Mouse (Mus musculus) R1 (cell line): ENCODE measurements around the gene Sh2b3.
A peak's percentile ranks its signal among the peaks of the same experiment; 100 is the strongest.

ENCODE experiments used
- DNase-seq: peaks from one replicate; pipeline ENCODE4 v3.0.0-alpha.2; 2018; ENCODE audit warnings: low read depth, low spot score

Sh2b3 gene

DNA sequence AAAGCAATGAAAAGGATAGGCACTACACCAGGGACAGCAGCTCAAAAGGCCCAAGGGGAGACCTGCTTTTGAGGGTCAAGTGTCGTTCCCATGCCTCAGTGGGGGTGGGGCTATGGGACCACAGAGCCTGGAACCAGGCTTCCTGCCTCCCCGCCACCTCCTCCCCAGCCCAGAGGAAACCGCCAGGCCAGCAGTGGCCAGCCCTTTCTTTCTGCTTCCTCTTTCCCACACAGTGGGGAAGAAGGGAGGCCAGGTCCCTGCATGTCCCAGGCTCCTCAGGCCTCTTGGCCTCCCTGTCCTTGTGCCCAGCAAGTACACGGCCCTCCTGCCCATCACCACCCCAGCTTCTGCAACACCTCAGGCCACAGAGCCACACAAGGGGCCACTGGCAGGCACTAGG lies 13.3 kb downstream of the Sh2b3 start:
- DNase-seq = no peak

DNA sequence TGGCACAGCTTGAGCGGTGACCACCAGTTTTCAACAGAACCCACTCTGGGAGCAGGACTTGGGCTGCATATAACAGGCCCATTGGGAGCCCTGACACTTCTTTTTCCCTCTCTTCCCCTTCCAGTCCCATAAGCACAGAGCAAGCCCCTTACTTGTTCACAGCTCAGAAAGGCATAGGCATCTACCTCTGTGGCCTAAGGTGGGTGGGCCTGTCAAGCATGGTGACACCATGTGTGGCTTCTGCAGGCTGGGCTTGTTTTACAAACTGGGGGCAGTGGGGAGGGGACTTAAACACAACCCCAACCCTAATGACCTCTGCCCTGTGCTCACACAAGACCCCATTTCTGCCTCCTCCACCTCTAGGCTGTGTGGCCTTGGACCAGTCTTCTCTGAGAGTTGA lies 13.8 kb downstream of the Sh2b3 start:
- no peak for DNase-seq

DNA sequence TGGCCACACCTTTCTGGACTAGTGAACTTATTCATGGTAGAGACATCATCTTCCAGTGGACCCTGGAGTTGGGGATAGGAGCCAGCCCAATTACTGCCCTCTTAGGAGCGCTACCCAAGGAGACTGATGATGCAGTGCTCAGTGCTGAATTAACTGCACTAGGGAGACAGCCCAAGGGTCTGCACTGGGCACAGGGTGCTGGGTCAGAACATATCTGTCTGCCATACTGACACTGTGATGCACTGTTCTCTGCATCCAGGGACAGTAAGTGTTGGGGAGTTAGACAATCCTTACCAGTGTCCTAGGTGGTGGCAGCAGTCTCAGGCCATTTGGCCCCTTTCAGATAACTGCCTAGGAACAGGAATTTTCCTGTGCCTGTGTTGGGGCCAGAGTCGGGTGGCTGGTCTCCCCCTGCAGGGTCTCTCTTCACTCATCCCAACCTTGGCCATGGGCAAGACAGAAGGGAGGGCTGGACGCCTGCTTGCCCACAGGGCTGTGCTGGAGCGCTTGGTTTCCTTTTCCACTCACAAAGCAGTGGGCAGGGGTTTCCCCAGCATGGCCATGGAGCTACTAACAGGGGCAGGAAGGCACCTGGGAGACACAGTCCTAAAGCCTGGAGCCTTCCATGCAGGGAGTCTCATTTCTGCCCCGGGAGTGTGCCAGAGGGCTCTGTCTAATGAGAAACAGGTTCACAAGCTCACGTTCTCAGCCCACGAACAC lies 14.5 kb downstream of the Sh2b3 start:
- no peak for DNase-seq

DNA sequence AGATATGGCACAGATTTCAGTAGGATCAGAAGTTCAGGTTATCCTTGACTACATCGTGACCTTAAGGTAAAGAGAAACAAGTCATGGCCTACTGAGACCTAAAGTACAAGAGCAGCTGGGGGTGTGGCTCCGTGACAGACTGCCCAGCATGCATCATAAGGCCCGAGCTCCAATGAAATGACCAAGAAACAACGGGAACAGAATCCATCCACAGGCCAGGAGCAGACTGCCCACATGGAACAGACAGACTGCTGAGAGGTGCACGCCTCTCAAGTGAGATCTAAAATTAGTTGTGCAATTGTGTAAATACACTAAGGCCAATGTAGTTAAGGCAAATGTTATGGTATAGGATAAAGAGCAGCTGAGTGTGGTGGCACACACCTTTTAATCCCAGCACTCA lies 15.9 kb downstream of the Sh2b3 start:
- DNase-seq = no peak

DNA sequence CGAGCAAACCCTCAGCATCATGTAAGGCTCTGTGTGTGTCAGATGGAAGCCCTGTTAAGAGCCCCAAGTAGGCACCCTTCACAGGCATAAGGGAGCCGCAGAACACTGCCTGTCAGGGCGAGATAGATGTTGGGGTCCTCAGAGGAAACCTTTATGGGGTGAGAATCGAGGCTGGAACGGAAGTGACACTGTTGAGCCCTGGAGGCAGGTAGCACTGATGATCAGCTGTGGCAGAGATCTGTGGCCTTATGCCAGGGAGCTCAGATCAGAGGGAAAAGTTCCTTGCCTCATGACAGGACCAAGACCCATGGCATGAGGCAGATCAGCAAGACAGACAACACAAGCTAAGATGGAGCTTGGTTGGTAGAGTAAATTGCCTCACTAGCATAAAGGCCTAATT lies 16.3 kb downstream of the Sh2b3 start:
- no peak for DNase-seq

DNA sequence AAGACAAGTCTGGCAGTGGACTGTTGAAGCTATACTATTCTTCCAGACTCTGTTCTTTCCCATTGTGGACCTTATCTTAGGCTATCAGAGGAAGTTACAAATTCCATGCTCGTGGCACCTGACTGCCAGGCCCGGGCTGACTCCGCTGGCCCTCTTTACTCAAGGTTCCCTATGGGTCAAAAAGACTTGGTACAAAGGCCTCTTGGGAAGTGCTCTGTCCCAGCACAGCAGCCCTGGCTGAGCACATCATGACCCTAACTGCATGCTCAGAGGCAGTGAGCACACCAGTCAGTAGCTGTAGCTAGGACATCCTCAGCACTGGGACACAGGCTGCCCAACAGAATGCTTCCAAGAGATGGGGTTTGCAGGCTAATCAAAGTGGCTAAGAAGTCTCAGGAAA lies 16.8 kb downstream of the Sh2b3 start:
- no peak for DNase-seq

DNA sequence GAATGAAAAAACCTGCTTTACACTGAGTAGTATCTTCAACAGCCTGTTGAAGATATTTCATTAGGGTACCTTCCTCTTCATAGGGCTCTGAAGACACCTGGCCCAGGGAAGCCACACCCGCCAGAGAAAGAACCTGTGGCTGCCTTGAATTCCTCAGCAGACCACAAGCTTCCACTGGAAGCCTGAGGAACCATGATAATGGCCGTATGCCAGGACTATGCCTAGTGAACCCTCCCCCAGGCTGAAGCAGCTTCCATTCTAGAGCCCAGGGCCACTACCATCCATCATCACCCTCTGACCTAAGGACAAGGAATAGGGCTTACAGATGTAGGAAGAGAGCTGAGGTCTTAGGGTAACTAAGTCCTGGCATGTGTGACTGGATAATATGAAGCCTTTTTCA lies 17.3 kb downstream of the Sh2b3 start:
- no peak for DNase-seq

DNA sequence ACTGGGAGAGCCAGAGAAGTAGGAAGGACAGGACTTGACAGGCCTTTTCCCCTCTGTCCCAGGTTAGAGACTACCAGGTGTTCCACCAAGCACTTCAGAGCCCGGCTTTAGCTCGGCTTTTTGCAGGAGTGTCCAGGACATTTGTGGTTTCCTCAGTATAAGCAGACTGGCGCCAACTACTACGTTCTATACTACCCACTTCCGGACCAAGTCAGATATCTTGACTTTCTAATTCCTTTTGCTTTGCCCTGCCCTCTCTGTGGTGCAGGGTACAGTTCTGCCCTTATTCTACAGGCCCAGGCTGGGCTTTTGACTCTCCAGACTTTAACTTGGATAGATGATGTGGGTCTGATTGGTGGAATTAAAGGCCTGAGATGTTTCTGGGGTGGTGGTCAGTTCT lies 17.9 kb downstream of the Sh2b3 start:
- no peak for DNase-seq

DNA sequence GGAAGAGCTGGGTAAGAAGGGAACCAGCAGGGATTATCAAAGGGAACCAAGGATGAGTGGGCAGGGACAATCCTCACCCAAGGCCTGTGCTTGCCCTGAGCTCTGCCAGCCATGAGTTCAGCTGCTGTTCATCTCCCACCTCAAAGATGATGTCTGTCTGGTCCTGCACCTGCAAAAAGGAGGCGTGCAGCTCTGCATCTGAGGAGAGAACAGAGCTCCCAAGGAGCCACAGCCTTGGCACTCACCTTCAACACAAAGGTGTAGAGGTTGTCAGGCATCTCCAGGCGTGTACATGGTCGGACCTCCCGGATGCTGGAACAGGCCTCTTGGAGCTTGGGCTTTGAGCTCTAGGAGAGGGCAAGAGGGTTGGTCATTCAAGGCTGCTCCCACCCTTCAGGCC lies 18.6 kb downstream of the Sh2b3 start:
- DNase-seq = no peak

DNA sequence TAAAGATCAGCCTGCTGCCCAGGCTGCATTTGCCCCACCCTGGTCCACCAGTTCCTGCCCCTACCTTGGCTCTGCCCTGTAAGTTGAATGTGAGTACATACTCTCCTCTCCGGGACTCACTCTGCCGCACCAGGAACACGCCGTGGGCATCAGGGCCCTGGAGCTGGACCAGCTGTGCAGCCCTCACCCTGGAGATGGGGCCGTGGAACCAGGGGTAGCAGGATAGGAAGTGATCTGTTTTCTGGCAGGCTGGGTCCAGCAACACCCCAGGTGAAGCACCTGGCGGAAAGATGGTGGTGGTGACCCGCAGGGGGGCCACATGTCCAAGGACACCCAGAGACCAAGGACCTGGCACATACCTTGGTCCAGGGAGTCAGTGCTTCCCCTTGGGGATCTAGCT lies 19.0 kb downstream of the Sh2b3 start:
- no peak for DNase-seq

DNA sequence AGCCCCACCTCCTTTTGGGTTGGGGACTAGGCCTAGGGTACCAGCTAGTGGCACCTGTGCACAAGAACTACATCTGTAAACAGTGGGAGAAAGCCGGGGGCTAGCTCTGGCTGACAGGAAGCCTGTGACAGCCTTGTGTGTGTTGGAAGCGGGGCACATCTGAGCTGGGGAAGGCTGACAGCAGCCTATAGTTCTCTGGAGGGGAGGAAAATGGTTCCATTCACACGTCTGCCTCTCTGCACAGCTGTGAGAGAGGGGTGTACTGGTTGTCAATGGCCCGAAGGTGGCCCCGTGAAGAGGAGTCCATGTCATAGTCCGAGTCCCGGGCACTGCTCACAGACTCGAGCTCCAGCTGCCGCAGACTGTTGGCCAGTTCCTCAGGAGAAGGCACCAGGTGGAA lies 19.9 kb downstream of the Sh2b3 start:
- DNase-seq = no peak

DNA sequence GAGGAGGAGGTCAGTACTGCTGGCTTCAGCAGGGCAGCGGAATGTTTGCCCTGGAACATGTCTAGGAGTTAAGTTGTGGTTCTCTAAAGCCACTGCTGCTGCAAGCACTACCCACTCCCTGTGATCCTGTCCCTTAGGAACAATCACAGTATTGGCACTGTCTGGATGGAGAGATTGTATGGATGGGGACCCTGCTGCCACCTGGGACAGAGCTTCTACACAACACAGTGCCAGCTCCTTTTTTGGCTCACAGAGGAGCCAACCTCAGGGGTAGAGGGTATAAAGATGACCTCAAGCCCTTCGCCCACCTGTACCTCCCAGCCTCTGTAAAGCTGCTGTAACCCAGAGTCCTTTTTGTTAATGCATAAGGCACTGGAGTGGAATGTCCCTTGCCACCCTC lies 20.8 kb downstream of the Sh2b3 start:
- DNase-seq = no peak

DNA sequence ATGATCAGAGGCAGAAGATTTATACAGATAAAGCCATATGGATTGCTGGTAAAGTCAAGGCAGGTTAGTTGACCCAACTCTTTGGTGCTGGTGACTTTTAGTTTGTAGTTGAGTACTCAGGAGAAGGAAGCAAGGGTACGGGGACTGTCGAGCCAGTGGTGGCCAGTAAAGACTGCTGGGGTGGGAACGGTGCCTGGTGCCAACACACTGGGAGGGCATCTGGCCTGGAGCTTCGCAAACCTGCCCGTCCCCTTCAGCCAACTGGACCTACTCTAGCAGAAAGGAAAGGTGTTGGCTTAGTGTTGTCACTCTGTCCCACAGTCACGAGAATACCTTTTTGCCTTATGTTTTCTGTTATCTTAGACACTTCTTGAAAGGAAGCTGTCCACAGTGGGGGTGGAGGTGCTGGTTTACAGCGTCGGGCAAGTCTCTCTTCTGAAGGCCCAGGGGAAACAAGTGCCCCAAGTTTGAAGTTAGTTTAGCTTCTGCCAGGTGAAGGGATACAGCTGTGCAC lies 21.5 kb downstream of the Sh2b3 start:
- no peak for DNase-seq

DNA sequence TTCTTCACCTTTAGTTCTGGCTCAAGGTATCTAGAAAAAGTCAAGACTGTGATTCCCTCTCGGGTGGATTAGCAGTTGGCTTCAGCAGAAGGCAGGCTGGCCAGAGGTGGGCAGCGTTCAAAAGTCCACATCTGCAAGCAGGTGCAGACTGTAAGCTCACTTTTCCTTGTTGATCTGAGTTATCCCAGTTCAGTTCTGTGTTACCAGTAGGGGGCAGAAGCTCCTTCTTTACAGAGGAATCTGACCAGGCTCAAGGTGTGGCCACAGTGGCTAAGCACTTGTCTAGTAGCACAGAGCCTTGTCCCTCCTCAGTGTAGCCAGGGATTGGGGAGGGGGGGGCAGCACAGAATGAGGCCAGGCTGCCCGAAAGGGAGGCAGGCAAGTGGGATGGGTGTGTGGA lies 22.4 kb downstream of the Sh2b3 start:
- peak; percentile 88 for DNase-seq

DNA sequence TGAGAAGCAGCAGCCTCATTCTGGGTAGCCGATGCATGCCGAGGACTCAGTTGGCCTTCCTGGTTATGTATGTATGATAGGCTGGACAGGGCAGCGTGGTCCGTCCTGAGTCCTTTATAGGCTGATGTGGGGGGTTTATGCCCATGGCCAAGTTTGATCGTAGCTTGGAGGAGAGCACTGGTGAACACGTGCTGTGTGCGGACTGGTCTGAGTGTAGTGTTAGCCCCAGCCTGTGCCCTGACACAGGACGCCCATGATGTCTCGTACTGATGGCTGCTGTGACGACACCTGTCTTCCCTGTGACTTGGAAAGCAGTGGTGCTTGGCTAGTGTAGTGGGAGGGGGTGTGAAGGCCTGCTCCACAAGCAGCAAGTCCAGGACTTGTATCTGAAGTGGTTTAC lies 23.7 kb downstream of the Sh2b3 start:
- no peak for DNase-seq

DNA sequence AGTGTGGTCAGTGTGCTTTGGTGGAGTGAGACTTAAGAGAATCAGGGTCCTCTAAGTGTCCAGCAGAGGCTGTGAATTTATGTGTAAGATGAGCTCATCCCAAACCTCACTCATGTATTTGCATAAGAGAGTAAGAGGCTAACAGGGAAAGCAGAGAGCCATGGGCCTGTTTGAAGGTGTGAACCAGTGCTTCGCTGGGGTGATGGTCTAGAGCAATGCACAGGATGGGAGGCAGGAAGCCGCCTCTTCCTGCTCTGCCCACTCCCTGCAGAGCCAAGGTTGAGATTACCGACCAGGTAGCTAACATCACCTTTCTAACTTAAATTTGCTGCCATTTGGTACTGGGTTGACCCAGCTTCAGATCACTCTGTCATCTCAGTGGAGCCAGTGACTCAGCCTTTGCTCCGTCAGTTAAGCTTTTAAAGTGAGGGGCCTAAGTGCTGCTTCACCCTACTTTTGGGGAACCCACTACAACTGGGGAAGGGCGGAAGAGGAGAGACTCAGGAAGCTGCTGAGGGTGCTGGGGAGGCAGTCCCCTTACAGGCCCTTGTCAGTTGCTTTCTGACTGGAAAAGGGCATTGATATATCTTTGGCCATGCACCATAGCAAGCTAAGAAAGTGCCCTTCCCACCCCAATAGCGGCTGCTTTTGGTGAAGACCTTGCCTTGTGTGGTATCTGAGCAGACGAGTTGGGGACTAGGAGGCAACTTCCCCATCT lies 24.8 kb downstream of the Sh2b3 start:
- DNase-seq = no peak

DNA sequence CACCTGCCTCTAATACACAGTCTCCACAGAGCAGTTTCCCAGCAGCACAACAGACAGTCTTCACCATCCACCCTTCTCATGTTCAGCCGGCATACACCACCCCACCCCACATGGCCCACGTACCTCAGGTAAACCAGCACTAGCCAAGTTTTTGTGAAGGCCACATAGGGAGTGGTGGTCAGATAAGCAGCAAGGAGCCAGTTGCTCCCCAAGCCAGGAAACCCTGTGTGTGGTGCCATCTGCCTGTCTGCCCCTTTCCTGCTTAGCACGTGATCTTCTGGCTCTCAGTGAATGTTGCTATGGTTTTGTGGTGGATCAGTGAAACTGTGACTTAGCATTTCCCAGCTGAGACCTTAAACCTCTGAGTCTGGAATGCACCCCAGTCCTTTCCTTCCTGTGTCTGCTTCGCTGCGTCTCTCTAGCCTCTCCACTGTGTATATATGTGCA lies 25.9 kb downstream of the Sh2b3 start:
- no peak for DNase-seq

DNA sequence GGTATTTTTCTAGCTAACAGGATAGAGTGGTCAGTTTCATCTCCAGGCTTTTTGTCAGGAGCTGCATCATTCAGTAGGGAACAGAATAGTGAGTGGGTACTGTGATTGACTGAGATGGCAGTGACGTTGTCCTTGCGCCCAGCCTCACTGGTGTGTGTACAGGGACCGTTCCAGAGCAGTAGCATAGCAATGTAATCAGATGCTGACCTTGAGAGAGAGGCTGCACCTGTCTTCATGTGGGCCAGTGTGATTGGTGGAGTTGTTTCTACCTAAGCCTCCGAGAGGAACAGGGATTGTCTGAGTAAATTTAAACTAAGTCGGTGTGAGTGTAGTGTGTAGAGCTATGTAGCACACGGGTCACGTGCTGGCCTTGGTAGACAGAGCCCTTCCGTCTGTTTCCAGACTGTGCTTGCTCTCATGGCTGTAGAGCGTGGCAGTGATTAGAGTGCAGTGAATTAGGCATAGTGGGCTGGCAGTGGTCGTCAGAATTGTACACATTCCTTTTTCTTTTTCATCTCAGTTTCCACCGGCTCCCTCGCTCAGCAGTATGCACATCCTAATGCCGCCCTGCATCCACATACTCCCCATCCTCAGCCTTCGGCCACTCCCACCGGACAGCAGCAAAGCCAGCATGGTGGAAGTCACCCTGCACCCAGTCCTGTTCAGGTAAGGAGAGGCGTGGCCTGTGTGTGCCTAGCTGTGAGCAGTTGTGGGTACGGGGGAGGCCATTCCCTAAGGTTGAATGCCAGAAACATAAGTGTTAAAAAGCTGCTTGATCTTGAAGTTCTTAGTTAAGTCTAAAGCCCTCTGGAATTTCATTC lies 26.9 kb downstream of the Sh2b3 start:
- no peak for DNase-seq

DNA sequence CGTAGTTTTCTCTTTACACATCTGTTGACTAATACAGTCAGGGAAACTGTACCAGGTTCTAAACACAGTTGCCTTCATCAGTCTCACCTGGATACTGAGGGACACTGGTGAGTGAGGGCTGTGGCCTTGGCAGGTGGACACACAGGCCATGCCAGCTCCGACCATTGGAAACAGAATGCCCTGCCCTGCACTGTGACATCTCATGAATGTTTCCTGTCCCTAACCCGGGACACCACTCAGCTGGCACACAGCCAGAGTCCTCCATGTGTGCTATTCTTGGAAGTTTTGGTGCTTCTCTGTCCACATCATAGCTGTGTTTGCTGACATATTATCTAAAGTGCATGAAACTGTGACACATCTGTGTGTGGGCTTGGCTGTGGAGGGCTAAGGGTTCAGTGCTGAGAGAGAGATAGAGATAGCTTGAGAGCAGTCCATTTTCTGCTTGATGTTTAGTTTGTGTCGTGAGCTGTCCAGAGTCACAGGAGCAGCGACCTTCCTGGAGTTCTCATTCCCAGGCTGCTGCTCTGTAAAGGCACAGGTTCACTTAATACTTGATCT lies 27.7 kb downstream of the Sh2b3 start:
- no peak for DNase-seq

DNA sequence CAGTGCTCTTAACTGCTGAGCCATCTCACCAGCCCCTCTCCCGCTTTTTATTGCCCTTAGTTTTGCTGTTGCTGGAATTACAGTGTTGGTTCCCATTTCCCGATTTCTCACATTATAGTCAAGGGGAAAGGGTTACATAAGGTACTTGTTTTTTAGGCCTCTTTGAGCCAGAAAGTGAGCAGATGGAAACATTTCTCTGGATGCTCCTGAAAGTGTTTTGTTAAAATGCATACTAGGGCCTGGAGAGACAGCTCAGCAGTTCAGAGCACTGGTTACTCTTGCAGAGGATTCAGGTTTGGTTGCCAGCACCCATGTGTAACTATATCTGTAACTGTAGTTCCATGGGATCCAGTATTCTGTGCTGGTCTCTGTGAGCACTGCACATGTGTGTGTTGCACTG lies 29.2 kb downstream of the Sh2b3 start:
- no peak for DNase-seq

DNA sequence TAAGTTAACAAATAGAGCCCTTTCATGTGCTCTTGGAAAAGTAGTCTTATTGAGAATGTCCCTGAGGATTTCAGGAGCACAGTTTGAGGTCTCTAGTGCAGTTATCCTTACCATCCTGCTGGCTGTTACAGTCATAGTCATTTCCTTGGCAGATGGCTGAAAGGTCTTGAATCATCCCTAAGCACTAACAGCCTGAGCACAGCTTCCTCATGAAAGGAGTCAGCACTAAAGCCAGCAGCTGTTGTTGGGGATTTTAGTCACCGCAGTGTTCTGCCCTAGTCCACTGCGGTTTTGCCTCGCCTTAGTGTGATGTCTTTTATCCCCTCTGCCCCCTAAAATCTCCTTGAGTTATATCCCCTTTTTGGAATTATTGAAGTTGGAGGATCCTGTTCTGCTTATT lies 30.3 kb downstream of the Sh2b3 start:
- DNase-seq = no peak

DNA sequence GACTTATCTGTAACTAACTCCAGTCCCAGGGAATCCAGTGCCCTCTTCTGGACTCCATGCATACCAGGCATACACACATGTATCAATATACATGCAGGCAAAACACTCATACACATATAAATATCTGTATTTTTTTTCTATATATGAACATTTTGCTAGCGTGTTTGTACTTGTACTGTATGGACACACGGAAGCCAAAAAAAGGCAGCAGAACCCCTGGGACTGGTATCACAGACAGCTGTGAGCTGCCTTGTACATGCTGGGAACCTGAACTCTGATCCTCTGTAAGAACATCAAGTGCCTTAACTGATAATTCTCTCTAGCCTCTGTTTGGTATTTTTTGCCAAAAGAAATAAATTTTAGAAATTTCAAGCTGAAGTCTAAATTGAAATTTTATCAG lies 39.0 kb downstream of the Sh2b3 start:
- DNase-seq = no peak
